Mouse (Mus musculus): ENCODE results near the gene Eid2b. TPM values are rescaled to one million over a fixed set of nuclear protein-coding genes. Genes with fewer than 3 reads are reported as not detected.

The Eid2b gene
- polyA plus RNA-seq, 1 experiment from 2014 or later: 36.3 TPM

DNA sequence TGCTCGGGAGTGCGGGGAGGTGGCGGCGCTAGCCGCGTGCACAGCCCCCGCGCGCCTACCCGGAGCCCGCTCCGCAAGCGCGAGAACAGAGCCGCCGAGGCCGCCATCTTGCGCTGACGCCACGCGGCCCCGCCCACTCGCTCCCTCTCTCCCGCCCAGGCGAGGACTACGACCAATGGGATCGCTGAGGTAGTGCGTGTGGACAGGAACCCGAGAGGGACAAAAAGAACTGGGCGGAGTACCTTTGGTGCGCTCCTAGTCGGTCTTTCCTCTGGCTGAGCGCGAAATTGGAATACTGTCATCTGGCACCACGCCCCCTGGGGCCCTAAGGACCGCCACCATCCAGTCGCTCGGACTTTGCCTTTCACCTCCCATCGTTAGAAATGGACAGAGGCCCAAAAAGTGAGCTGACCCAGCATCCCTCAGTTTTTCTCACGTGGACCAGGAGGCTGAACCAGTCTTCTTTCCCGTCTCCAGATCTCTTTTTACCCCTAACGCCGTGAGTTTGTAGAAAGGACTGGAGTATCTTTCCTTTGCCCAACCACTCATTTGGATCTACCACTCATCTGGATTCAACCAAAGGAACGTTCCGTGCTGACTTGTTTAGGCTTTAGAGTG, 34.5 kb downstream of the Eid2b start, which contains the start of gene Timm50:
Gene Timm50 (minus strand): TSS at position 147 of the 618 bp plus-strand sequence.
- H3K4me1 ChIP-seq (ENCODE audit: control insufficient read depth, insufficient read depth, low read depth, low read length): peaks cover 8% of the 10 kb centered on the region
- ATAC-seq: peak; percentile 97
- H3K4me3 ChIP-seq (ENCODE audit: low read length): peak within 1 kb of the TSS; percentile 93
- H3K36me3 ChIP-seq (ENCODE audit: control insufficient read depth, insufficient read depth, low read length): peaks cover 36% of the 10 kb centered on the region
- no peaks in the 10 kb centered on the region for H3K27me3 ChIP-seq (replicated peaks; ENCODE audit: control insufficient read depth, insufficient read depth, low read length)
- H3K27ac ChIP-seq (ENCODE audit: low read depth, low read length): peak within 1 kb of the TSS; percentile 80
- under 1% methylated on average over 42 of the region's 45 CpGs for WGBS
- H3K9ac ChIP-seq (ENCODE audit: low read depth, low read length): peak within 1 kb of the TSS; percentile 93
- no peaks in the 10 kb centered on the region for H3K9me3 ChIP-seq (ENCODE audit: control insufficient read depth, low read length)
- H3K4me2 ChIP-seq (ENCODE audit: low read length): peak within 1 kb of the TSS; percentile 94

DNA sequence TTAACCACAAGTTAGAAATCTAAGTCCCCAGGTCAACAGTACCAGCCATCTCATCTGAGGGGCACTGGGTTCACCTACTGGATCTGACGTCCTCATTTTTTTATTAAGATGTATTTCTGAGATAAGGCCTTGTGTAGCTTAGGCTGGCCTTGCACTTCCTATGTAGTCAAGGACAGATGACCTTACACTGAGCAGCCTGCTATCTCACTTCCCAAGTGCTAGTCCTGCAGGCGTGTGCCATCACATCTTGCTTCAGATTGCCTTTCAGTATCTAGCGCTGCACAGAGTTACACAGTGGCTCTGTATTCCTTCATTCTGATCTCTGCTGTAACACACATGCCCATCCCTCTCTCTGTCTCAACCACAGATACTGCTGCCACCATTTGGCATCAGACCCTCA, 40.5 kb downstream of the Eid2b start:
- no peaks in the 10 kb centered on the region for H3K4me1 ChIP-seq (ENCODE audit: control insufficient read depth, insufficient read depth, low read depth, low read length)
- no peak overlapping the region for H3K4me3 ChIP-seq (ENCODE audit: low read length)
- no peak overlapping the region for H3K4me2 ChIP-seq (ENCODE audit: low read length)
- no peaks in the 10 kb centered on the region for H3K27me3 ChIP-seq (replicated peaks; ENCODE audit: control insufficient read depth, insufficient read depth, low read length)
- H3K27ac ChIP-seq (ENCODE audit: low read depth, low read length): no peak overlapping the region
- 89% methylated on average over 3 of the region's 3 CpGs for WGBS
- no peaks in the 10 kb centered on the region for H3K9me3 ChIP-seq (ENCODE audit: control insufficient read depth, low read length)
- H3K9ac ChIP-seq (ENCODE audit: low read depth, low read length): no peak overlapping the region
- ATAC-seq: no peak
- H3K36me3 ChIP-seq (ENCODE audit: control insufficient read depth, insufficient read depth, low read length): peaks cover 75% of the 10 kb centered on the region

DNA sequence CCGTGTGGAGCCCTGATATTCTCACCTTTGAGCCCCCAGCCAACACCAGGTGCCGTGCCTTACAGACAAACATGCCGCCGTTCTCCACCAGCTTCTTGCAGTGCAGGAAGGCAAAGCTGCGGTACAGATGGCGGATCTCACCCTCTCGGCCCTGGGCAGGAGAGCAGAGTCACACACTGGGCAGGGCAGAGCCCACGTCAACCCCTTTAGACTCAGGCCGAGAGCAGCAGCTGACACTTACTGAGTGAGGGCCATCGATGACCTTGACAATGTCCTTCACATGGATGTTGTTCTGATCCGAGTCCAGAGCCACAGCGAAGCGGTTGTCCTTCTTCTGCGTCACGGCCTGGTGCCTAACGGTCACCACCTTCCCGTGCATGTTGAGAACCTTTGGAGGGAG, 41.2 kb downstream of the Eid2b start:
- no peak overlapping the region for H3K9ac ChIP-seq (ENCODE audit: low read depth, low read length)
- H3K4me1 ChIP-seq (ENCODE audit: control insufficient read depth, insufficient read depth, low read depth, low read length): no peaks in the 10 kb centered on the region
- no peak for ATAC-seq
- H3K36me3 ChIP-seq (ENCODE audit: control insufficient read depth, insufficient read depth, low read length): peaks cover 80% of the 10 kb centered on the region
- H3K4me3 ChIP-seq (ENCODE audit: low read length): no peak overlapping the region
- H3K27me3 ChIP-seq (replicated peaks; ENCODE audit: control insufficient read depth, insufficient read depth, low read length): no peaks in the 10 kb centered on the region
- no peaks in the 10 kb centered on the region for H3K9me3 ChIP-seq (ENCODE audit: control insufficient read depth, low read length)
- WGBS: 92% methylated on average over 17 of the region's 17 CpGs
- no peak overlapping the region for H3K4me2 ChIP-seq (ENCODE audit: low read length)
- no peak overlapping the region for H3K27ac ChIP-seq (ENCODE audit: low read depth, low read length)

DNA sequence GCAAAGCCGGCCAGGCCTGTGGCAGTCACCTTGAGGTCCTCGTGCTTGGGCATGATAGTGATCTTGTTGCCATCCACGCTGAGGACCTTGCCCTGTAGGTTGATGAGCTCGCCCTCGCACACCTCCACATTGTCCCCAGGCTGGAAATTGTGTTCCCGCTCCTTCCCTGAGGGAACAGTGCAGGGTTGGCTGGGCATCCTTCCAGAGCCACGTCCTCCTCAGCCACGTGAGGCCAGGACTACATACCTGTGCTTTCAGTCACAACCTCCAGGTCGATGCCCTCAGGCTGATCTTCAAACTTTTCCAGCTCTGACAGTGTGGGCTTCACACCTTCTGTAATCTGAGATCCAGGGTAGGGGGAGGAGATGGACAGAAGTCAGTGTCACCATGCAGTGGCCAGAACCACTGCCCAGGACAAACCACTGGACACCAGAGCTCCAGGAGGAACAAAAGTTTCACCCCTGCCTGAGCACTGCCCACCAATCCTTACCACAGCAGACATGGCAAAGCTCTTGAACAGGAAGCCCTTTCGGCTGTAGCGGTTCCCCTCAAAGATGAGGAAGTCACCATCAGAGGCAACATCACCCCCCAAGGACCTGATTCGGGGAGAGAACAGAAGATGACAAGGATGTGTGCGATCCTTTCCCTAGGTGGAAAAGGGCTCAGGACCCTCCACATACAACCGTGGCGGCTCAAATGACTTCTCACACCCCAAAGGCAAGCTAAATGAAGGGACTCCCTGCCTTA, 44.6 kb downstream of the Eid2b start:
- H3K27me3 ChIP-seq (replicated peaks; ENCODE audit: control insufficient read depth, insufficient read depth, low read length): no peaks in the 10 kb centered on the region
- H3K9ac ChIP-seq (ENCODE audit: low read depth, low read length): no peak overlapping the region
- no peaks in the 10 kb centered on the region for H3K4me1 ChIP-seq (ENCODE audit: control insufficient read depth, insufficient read depth, low read depth, low read length)
- H3K4me2 ChIP-seq (ENCODE audit: low read length): no peak overlapping the region
- H3K4me3 ChIP-seq (ENCODE audit: low read length): no peak overlapping the region
- no peak for ATAC-seq
- no peaks in the 10 kb centered on the region for H3K9me3 ChIP-seq (ENCODE audit: control insufficient read depth, low read length)
- no peak overlapping the region for H3K27ac ChIP-seq (ENCODE audit: low read depth, low read length)
- peaks cover 79% of the 10 kb centered on the region for H3K36me3 ChIP-seq (ENCODE audit: control insufficient read depth, insufficient read depth, low read length)
- 95% methylated on average over 15 of the region's 15 CpGs for WGBS

DNA sequence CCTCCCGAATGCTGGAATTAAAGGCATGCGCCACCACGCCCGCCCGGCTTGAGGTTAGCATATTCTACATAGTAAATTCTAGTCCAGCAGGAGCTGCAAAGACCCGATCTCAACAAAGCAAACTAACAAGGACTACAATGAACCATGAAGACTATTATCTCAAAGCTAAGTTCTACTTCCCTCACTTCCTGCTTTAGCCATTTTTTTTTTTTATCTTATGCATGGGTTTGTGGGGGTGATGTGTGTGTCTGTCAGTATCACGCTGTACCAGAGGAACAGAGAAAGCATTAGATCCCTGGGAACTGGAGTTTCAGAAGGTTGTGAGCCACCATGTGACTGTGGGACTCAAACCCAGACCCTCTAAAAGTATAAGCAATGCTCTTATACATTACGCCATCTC, 47.8 kb downstream of the Eid2b start:
- no peak overlapping the region for H3K4me3 ChIP-seq (ENCODE audit: low read length)
- WGBS: 96% methylated on average over 8 of the region's 8 CpGs
- no peaks in the 10 kb centered on the region for H3K27me3 ChIP-seq (replicated peaks; ENCODE audit: control insufficient read depth, insufficient read depth, low read length)
- no peak overlapping the region for H3K27ac ChIP-seq (ENCODE audit: low read depth, low read length)
- no peaks in the 10 kb centered on the region for H3K9me3 ChIP-seq (ENCODE audit: control insufficient read depth, low read length)
- H3K36me3 ChIP-seq (ENCODE audit: control insufficient read depth, insufficient read depth, low read length): peaks cover 75% of the 10 kb centered on the region
- H3K4me2 ChIP-seq (ENCODE audit: low read length): no peak overlapping the region
- no peak overlapping the region for H3K9ac ChIP-seq (ENCODE audit: low read depth, low read length)
- no peaks in the 10 kb centered on the region for H3K4me1 ChIP-seq (ENCODE audit: control insufficient read depth, insufficient read depth, low read depth, low read length)
- no peak for ATAC-seq

DNA sequence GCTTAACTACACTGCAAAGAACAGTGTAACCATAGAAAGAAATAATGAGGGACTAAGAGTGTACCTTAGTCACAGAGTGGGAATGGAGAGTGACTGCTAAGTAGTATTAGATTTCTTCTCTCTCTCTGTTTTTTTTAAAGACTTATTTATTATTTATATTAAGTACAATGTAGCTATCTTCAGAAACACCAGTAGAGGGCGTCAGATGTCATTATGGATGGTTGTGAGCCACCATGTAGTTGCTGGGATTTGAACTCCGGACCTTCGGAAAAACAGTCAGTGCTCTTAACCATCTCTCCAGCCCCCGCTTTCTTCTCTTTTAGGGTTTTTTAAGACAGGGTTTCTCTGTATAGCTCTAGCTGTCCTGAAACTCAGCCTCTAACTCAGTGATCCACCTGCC, 48.9 kb downstream of the Eid2b start:
- no peak overlapping the region for H3K9ac ChIP-seq (ENCODE audit: low read depth, low read length)
- 78% methylated on average over 4 of the region's 4 CpGs for WGBS

DNA sequence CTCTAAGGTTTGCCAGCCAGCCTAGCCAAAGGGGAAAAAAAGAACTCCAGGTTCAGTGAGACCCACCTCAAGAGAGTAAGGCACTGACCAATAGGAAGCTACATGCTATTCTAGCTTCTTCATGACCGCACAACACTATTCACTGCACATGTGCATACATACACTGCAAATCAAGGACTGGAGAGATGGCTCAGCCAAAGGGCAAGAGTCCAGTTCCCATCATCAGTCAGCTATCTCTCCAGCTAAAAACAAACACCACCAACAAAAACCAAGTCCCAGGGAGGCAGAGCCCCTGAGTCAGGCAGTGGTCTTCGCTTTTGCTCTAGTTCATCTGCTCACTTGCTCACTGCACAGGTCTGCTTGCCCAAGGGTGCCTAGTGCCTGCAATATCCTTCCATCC, 50.7 kb downstream of the Eid2b start:
- Histone ChIP-seq H3K4me2 (ENCODE audit: low read length) (no peak overlapping the region), H3K36me3 (ENCODE audit: control insufficient read depth, insufficient read depth, low read length) (peaks cover 58% of the 10 kb centered on the region), H3K9me3 (ENCODE audit: control insufficient read depth, low read length) (no peaks in the 10 kb centered on the region), H3K9ac (ENCODE audit: low read depth, low read length) (no peak overlapping the region), H3K4me1 (ENCODE audit: control insufficient read depth, insufficient read depth, low read depth, low read length) (no peaks in the 10 kb centered on the region), H3K4me3 (ENCODE audit: low read length) (no peak overlapping the region), H3K27ac (ENCODE audit: low read depth, low read length) (no peak overlapping the region), H3K27me3 (replicated peaks; ENCODE audit: control insufficient read depth, insufficient read depth, low read length) (no peaks in the 10 kb centered on the region)
- WGBS: 100% methylated on average over 2 of the region's 2 CpGs
- ATAC-seq: no peak

More for the DNA sequence above, 48.9 kb downstream of the Eid2b start:
- no peaks in the 10 kb centered on the region for H3K9me3 ChIP-seq (ENCODE audit: control insufficient read depth, low read length)
- no peak overlapping the region for H3K27ac ChIP-seq (ENCODE audit: low read depth, low read length)
- H3K4me2 ChIP-seq (ENCODE audit: low read length): no peak overlapping the region
- ATAC-seq: no peak
- no peaks in the 10 kb centered on the region for H3K4me1 ChIP-seq (ENCODE audit: control insufficient read depth, insufficient read depth, low read depth, low read length)
- no peaks in the 10 kb centered on the region for H3K27me3 ChIP-seq (replicated peaks; ENCODE audit: control insufficient read depth, insufficient read depth, low read length)
- H3K36me3 ChIP-seq (ENCODE audit: control insufficient read depth, insufficient read depth, low read length): peaks cover 73% of the 10 kb centered on the region
- H3K4me3 ChIP-seq (ENCODE audit: low read length): no peak overlapping the region

Other genes starting within 250 kb of the Eid2b start
- gene Psmc4, start 227.6 kb upstream of the Eid2b start, polyA plus RNA-seq (2015; fragmentation: Nextera tagmentation; extraction: Ambion mirVana): 275 and 283 TPM in 2 replicates
- gene Fcgbp, start 206.5 kb upstream of the Eid2b start, polyA plus RNA-seq (2015; fragmentation: Nextera tagmentation; extraction: Ambion mirVana): 0.71 and 1.0 TPM in 2 replicates
- 0.10 and 0.13 TPM in 2 replicates for gene 9530053A07Rik, start 148.3 kb upstream of the Eid2b start, polyA plus RNA-seq (2015; fragmentation: Nextera tagmentation; extraction: Ambion mirVana)
- gene Fbl, start 108.0 kb upstream of the Eid2b start, polyA plus RNA-seq (2015; fragmentation: Nextera tagmentation; extraction: Ambion mirVana): 57.1 and 66.1 TPM in 2 replicates
- 8.1 and 9.9 TPM in 2 replicates for gene Dyrk1b, start 98.3 kb upstream of the Eid2b start, polyA plus RNA-seq (2015; fragmentation: Nextera tagmentation; extraction: Ambion mirVana)
- 2.9 and 3.7 TPM in 2 replicates for gene Eid2, start 9.9 kb upstream of the Eid2b start, polyA plus RNA-seq (2015; fragmentation: Nextera tagmentation; extraction: Ambion mirVana)
- 1.7 and 3.1 TPM in 2 replicates for gene Selenov, start 13.4 kb downstream of the Eid2b start, polyA plus RNA-seq (2015; fragmentation: Nextera tagmentation; extraction: Ambion mirVana)
- gene Dll3, start 24.5 kb downstream of the Eid2b start, polyA plus RNA-seq (2015; fragmentation: Nextera tagmentation; extraction: Ambion mirVana): 18.6 and 19.2 TPM in 2 replicates
- gene Timm50, start 34.3 kb downstream of the Eid2b start, polyA plus RNA-seq (2015; fragmentation: Nextera tagmentation; extraction: Ambion mirVana): 131 and 142 TPM in 2 replicates
- 94.9 and 112 TPM in 2 replicates for gene Supt5, start 61.0 kb downstream of the Eid2b start, polyA plus RNA-seq (2015; fragmentation: Nextera tagmentation; extraction: Ambion mirVana)
- 430 and 440 TPM in 2 replicates for gene Rps16, start 72.9 kb downstream of the Eid2b start, polyA plus RNA-seq (2015; fragmentation: Nextera tagmentation; extraction: Ambion mirVana)
- 18.8 and 26.7 TPM in 2 replicates for gene Plekhg2, start 94.9 kb downstream of the Eid2b start, polyA plus RNA-seq (2015; fragmentation: Nextera tagmentation; extraction: Ambion mirVana)
- 3.9 and 4.0 TPM in 2 replicates for gene Zfp36, start 102.5 kb downstream of the Eid2b start, polyA plus RNA-seq (2015; fragmentation: Nextera tagmentation; extraction: Ambion mirVana)
- gene Med29, start 115.0 kb downstream of the Eid2b start, polyA plus RNA-seq (2015; fragmentation: Nextera tagmentation; extraction: Ambion mirVana): 42.7 and 47.2 TPM in 2 replicates
- gene Paf1, start 115.2 kb downstream of the Eid2b start, polyA plus RNA-seq (2015; fragmentation: Nextera tagmentation; extraction: Ambion mirVana): 89.9 and 102 TPM in 2 replicates
- gene Gmfg, start 159.7 kb downstream of the Eid2b start, polyA plus RNA-seq (2015; fragmentation: Nextera tagmentation; extraction: Ambion mirVana): 2.5 and 3.8 TPM in 2 replicates
- gene Lrfn1, start 174.2 kb downstream of the Eid2b start, polyA plus RNA-seq (2015; fragmentation: Nextera tagmentation; extraction: Ambion mirVana): 15.1 and 17.3 TPM in 2 replicates
- not detected in 2 replicates for gene Ifnl2, start 232.7 kb downstream of the Eid2b start, polyA plus RNA-seq (2015; fragmentation: Nextera tagmentation; extraction: Ambion mirVana)
- not detected in 2 replicates for gene Ifnl3, start 245.1 kb downstream of the Eid2b start, polyA plus RNA-seq (2015; fragmentation: Nextera tagmentation; extraction: Ambion mirVana)

Measured in hindbrain, embryonic 16.5 days (tissue).